In the genomic region with DNA sequence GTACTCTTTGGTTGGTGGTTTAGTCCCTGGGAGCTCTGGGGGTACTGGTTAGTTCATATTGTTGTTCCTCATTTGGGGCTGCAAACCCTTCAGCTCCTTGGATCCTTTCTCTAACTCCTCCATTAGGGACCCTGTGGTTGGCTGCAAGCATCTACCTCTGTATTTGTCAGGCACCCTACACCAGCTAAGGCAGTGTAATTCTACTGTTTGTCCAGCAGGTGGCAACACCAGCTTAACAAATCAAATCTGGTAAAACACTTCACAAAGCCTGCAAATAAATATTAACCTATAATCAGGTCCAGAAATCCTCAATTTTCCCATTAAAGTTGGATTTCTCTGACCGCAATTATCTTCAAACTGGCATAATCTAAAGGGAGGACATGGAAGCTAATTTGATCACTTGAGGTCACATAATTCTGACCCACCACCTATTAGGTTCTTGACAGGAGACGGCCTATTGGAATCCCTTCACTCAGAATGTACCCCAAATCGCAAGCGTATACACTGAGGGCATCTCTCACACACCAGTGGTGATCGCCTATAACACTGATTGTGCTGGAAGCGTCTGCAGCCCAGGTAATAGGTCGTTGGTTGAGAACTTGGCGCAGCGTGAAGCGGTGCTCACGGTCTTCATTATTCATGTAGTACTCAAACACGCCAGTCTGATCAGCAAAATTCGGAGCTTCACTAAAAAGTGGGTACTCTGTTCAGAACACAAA, we compare ENCODE assay signal across 8 mouse cellular contexts. TPM values are rescaled to one million over a fixed set of nuclear protein-coding genes. Genes with fewer than 3 reads are reported as not detected.
DNase-seq lines count a peak whose midpoint lies in the region.

No protein-coding gene starts in this region.

- intact Hi-C loops in heart, postnatal 25 days (cut with DNase I), result loop anchor here (5.0 kb wide), 2 partner anchors 70 to 135 kb away; no protein-coding TSS in a partner anchor

- peak; percentile 83 for DNase-seq in heart, adult 11 months
- DNase-seq in heart, postnatal 25 days (ENCODE audit: low spot score), result no peak
- DNase-seq in CD4-positive, CD25-positive, alpha-beta regulatory T cell, adult 2 months (ENCODE audit: low read depth, low spot score), result peak; percentile 73
- peak; percentile 38 for DNase-seq in c-Kit-positive CD71-positive TER-119-positive erythroid progenitor cells, embryonic 14.5 days (ENCODE audit: low spot score)
- DNase-seq in heart, adult 8-10 months (ENCODE audit: low spot score), result peak; percentile 13
- DNase-seq in layer of hippocampus, adult 9-11 months, result peak; percentile 29
- DNase-seq in naive thymus-derived CD4-positive, alpha-beta T cell, adult 2 months (ENCODE audit: low read depth), result peak; percentile 74
- DNase-seq in ovary, adult 18-20 months (ENCODE audit: low spot score), result no peak

RNA-seq across cellular contexts. Expression of gene Galc, which starts 46.6 kb away (rescaled TPM):
- total RNA-seq in heart, postnatal 25 days (2021), result 1 to 10 TPM; 6.8 to 8.0 TPM
- total RNA-seq in heart, adult 8-10 months (2022), result 1 to 10 TPM; 7.6 to 9.6 (median 8.0) TPM

RNA-seq across cellular contexts. Expression of gene Gpr65, which starts 55.8 kb away (rescaled TPM):
- under 1 TPM; 0.68 to 0.73 TPM for total RNA-seq in heart, postnatal 25 days (2021)
- total RNA-seq in heart, adult 8-10 months (2022), result under 1 TPM; 0.28 to 0.43 (median 0.35) TPM

Comparison
In these comparisons a context has a peak if more than half of its experiments do, and no peak if none do; other contexts are left out.
1. DNase-seq: peak in heart, adult 11 months (single experiment), CD4-positive, CD25-positive, alpha-beta regulatory T cell, adult 2 months (single experiment), c-Kit-positive CD71-positive TER-119-positive erythroid progenitor cells, embryonic 14.5 days (single experiment), heart, adult 8-10 months (single experiment), layer of hippocampus, adult 9-11 months (single experiment) and naive thymus-derived CD4-positive, alpha-beta T cell, adult 2 months (single experiment); none in heart, postnatal 25 days (single experiment) and ovary, adult 18-20 months (single experiment).